Mouse (Mus musculus) mesoderm, embryonic 11.5 days (tissue): ENCODE results near the gene Ankle1.
"Not testable (repeated sequence)": the region's sequence is repeated elsewhere in the genome, so short reads cannot be mapped to it uniquely, and the experiment has no call there.

Experiments
- DNase-seq: peaks from one replicate; pipeline ENCODE4 v3.0.0-alpha.2; 2012; ENCODE audit warnings: low read depth, low spot score

Gene Ankle1

GRCm38 (mm10) chr8:71407441-71407840 lies 1.6 kb downstream of the Ankle1 start:
- DNase-seq, result no peak

GRCm38 (mm10) chr8:71408231-71408630 lies 2.4 kb downstream of the Ankle1 start:
- DNase-seq, result no peak

GRCm38 (mm10) chr8:71411535-71412273 lies 5.9 kb downstream of the Ankle1 start:
- no peak for DNase-seq

GRCm38 (mm10) chr8:71422121-71422520 lies 16.3 kb downstream of the Ankle1 start:
- DNase-seq, result no peak

- not testable (repeated sequence) for DNase-seq
Measured at GRCm38 (mm10) chr8:71432935-71433334, 27.1 kb downstream of the Ankle1 start.

GRCm38 (mm10) chr8:71437041-71437440 lies 31.2 kb downstream of the Ankle1 start:
- no peak for DNase-seq

GRCm38 (mm10) chr8:71441404-71441803 lies 35.6 kb downstream of the Ankle1 start:
- DNase-seq, result peak; percentile 67

GRCm38 (mm10) chr8:71445096-71445495 lies 39.3 kb downstream of the Ankle1 start:
- DNase-seq, result no peak

- no peak for DNase-seq
Measured at GRCm38 (mm10) chr8:71451337-71451736, 45.5 kb downstream of the Ankle1 start.

GRCm38 (mm10) chr8:71451777-71452176 lies 46.0 kb downstream of the Ankle1 start:
- DNase-seq, result no peak

- DNase-seq, result no peak
Measured at GRCm38 (mm10) chr8:71452669-71453068, 46.9 kb downstream of the Ankle1 start.

- DNase-seq, result no peak
Measured at GRCm38 (mm10) chr8:71454668-71455067, 48.9 kb downstream of the Ankle1 start.

GRCm38 (mm10) chr8:71456906-71457305 lies 51.1 kb downstream of the Ankle1 start:
- no peak for DNase-seq

GRCm38 (mm10) chr8:71457659-71458270 lies 52.0 kb downstream of the Ankle1 start:
- DNase-seq, result no peak
